Mouse (Mus musculus) right cerebral cortex, postnatal 36 days (tissue): ENCODE results near the gene Phrf1.
"Not testable (repeated sequence)": the region's sequence is repeated elsewhere in the genome, so short reads cannot be mapped to it uniquely, and the experiment has no call there.

ENCODE experiments used
- DNase-seq, 2 experiments: peaks; one replicate each; pipeline ENCODE4 v3.0.0; 2022; ENCODE audit warnings: low spot score in 2 of 2, mixed read lengths in 1 of 2

Phrf1 gene

GRCm38 (mm10) chr7:141213605-141214235, 14.9 kb upstream of the Phrf1 start, which contains the start of gene Lmntd2:
TSS of gene Lmntd2 (minus strand) at chr7:141214080.
- no peak for DNase-seq

GRCm38 (mm10) chr7:141214310-141214709, 14.3 kb upstream of the Phrf1 start:
- no peak for DNase-seq

GRCm38 (mm10) chr7:141215101-141215879, 13.3 kb upstream of the Phrf1 start, which contains the start of gene Rassf7:
TSS of gene Rassf7 (plus strand) at chr7:141215860.
- DNase-seq: peak; percentile 71 to 74

DNA sequence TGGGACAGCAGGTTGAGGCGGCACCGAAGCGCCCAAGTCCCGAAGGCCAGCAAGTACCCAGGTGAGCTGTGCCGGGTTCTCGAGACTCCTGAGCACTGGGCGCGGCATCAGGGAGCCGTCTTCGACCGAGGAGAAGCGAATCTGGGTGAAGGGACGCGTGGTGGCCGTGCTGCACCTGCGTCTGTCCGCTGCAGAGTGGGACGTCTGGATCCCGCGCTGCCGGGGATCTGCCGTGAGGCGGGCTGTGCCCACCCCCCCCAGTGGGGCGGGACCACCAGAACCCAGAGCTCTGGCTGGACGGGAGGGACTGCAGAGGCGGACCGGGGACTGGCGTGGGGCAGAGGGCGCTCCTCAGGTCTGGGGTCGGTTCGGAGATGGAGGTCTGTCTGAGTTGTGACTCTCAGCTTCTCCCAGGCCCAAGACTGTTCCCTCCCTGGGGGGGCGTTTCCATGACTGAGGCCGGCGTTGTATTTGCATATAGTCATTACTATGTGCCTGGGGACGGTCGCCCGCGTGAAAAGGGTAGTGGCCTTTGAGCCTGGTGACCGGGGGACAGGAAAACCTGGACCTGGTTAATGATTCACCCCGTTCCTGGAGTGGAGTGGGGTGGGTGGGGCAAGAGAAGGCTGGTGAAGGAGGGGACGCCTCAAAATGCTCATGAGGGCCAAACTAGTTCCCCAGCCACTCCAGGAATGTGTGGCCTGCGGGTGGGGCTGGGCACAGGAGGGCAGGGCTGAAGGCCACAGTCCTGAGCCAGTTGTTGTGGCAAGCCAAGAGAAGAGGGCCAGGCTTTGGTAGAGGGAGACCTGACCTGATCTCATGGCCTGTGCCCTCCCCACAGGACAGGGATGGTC, 12.5 kb upstream of the Phrf1 start:
- no peak for DNase-seq

DNA sequence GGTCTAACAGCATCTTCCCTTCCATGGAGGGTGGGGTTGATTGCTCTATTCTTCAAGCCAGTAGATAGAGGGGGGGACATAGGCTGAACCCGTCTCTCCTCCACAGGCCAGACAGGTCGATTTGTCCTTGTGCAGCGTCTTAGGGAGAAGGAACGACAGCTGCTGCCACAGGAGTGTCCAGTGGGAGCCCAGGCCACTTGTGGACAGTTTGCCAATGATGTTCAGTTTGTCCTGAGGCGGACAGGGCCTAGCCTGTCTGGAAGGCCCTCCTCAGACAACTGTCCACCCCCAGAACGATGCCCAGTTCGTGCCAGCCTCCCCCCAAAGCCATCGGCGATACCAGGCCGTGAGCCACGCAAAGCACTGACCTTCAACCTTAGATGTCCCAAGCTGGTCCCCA, 11.7 kb upstream of the Phrf1 start:
- no peak for DNase-seq

DNA sequence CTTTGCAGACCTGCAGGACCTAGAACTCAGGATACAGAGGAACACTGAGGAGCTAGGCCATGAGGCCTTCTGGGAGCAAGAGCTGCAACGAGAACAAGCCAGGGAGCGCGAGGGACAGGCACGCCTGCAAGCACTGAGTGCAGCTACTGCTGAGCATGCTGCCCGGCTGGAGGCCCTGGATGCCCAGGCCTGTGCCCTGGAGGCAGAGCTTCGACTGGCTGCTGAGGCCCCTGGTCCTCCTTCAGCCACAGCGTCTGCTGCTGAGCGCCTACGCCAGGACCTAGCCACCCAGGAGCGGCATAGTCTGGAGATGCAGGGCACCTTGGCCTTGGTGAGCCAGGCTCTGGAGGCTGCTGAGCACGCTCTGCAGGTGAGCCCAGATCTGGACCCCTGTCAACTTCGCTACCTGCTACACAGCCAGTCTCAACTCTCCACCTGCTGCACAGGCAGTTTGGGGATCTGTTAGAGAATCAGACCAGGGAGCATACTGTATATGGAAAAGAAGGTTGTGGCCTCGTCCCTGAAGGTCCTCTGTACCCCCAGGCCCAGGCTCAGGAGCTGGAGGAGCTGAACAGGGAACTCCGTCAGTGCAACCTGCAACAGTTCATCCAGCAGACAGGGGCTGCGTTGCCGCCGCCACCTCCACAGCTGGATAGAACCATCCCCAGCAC, 11.1 kb upstream of the Phrf1 start:
- no peak for DNase-seq

GRCm38 (mm10) chr7:141218141-141218540, 10.4 kb upstream of the Phrf1 start:
- no peak for DNase-seq

GRCm38 (mm10) chr7:141218557-141219133, 9.9 kb upstream of the Phrf1 start:
- no peak for DNase-seq

DNA sequence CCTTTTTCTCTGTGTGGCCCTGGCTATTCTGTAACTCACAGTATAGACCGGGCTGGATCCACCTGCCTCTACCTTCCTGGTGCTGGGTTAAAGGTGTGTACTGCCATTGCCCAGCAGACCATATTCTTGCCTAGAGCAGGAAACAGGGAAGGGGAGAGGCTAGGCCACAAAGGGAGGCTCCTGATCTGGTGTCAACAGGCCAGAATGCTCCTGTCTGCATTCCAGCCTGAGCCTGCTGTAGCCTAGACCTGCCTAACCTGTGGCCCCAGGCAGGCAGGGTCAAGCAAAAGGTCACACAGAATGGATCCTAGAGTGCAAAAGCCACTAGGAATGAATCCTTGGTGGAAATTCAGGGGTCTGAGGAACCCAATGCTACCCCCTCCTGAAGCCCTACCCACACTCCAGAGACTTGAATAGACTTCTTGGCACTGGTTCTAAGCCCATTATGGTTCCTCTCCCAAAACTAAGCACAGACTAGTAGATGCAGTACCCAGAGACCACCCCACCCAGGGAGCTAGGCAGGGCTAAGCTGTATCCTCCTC, 9.0 kb upstream of the Phrf1 start:
- DNase-seq: no peak

DNA sequence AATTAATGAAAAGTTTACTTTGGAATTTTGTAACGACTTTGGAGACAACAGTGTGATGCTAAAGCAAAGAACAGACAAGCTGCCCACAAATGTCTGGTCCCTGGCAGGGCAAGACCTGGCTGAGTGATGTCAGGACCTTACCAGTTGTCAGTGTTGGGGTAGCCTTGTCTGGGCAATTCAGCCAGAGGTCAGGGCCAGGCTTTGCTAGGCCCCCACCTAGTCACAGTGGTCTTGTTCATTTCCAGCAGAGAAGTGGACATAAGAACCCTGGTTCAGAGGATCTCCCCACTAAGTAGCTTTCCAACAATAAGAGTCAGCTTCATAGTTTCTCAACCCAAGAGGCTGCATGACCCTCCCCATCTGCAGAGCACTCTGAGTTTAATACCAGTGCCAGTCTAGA, 8.2 kb upstream of the Phrf1 start:
- no peak for DNase-seq

- DNase-seq: peak; percentile 90 to 93
These were observed 7.1 kb upstream of the Phrf1 start for GRCm38 (mm10) chr7:141221249-141222125.

- no peak for DNase-seq
These were observed 6.5 kb upstream of the Phrf1 start for GRCm38 (mm10) chr7:141222126-141222467.

DNA sequence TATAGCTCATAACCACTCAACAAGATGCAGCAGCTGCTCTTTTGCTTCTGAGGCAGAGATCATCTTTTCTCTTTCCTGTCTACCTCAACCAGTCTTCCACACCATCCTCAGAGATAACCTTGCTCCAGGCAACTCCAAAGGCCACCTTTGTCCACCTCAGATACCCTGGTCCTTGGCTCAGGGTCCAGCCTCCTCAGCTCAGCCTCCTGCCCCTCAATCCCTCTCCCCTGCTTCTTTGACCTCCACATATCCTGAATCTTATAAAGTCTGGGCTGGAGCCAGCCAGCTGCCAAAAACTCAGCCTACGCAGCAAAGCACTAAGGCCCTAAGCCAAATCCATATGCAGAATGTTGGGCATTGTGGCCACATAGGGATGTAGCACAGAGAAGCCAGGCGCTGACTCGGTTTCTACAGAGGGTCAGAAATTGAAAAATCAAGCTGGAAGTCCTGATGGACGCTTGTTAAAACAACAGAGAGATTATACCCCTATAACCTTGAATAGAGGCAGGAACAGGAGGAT, 5.8 kb upstream of the Phrf1 start:
- no peak for DNase-seq

DNA sequence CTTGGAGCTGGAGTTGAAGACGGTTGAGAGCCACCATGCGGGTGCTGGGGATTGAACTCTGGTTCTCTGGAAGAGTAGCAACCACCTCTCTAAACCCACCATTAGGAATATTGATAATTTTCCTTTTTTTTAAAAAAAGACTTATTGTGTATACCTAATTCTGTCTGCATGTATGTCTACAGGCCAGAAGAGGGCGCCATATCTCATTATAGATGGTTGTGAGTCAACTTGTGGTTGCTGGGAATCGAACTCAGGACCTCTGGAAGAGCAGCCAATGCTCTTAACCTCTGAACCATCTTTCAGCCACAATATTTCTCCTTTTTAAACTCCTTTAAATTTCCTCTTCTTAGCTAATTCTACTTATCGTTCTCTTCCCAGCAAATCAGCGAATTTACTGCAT, 2.0 kb upstream of the Phrf1 start:
- DNase-seq: no peak

DNA sequence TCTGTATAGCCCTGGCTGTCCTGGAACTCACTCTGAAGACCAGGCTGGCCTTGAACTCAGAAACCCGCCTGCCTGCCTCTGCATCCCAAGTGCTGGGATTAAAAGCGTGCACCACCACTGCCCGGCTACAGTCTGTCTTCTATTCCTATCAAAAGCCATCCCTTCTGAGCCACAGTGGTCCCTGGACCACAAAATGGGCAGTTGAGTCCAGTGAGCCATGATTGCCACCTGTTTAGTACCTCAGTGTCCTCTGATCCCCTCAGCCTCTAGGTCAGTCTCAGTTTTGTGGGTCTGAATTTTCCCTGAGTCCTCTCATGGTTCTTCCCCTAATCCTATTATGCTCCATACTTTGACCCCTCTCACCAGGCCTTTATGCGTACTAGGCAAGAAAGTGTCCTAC, 788 bp upstream of the Phrf1 start:
- no peak for DNase-seq

DNA sequence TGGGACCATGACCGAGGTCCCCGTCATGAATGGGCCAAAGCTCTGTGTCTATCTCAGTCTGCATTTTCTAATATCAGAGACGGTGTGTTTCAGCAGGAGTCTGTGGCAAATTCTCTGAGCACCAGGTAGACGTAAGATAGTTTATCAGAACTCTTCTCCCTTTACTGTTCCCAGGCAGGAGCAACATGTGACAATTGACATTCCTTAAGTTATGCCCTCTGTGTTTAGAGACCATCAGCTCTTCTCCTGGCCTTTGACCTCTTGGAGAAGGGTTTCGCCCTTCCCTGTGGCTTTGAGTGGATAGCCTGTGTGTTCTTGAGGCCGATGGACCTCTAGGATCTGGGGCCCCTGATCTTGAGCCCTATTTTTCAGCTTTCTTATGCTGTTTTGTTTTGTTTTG, 1.1 kb downstream of the Phrf1 start:
- DNase-seq: no peak

- no peak for DNase-seq
These were observed 2.0 kb downstream of the Phrf1 start for GRCm38 (mm10) chr7:141230570-141230969.

DNA sequence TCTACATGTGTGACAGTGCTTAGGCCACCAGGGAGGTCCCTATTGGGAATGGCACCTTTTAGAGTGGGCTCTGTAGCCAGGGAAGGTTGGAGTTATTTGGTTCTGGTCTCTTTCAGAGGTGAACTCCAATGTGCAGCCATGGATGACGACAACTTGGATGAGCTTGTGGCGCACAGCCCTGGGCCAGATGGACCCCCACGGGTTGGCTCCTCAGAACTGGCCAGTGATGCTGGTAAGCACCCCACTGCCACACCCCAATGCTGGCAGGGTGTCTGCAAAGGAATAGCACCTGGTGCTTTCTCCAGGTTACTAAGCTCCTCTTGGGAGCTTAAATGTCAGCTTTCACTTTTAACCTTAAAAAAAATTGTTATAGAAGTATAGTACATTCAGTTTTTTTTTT, 2.5 kb downstream of the Phrf1 start:
- DNase-seq: no peak

DNA sequence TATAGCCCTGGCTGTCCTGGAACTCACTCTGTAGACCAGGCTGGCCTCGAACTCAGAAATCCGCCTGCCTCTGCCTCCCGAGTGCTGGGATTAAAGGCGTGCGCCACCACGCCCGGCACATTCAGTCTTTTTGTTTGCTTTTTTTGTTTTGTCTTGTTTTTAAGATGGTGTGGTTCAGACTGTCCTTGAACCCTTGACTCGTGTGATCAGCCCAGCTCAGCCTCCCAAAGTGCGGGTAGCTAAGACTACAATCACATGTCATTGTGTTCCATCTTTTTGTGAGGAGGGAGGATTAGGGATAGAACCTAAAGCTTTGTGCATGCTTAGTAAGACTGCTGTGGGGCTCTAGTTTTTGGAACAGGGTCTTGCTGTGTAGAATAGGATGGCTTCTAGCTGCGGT, 3.0 kb downstream of the Phrf1 start:
- DNase-seq: no peak

GRCm38 (mm10) chr7:141250486-141250885, 21.9 kb downstream of the Phrf1 start:
- DNase-seq: not testable (repeated sequence)
